In the genomic region with DNA sequence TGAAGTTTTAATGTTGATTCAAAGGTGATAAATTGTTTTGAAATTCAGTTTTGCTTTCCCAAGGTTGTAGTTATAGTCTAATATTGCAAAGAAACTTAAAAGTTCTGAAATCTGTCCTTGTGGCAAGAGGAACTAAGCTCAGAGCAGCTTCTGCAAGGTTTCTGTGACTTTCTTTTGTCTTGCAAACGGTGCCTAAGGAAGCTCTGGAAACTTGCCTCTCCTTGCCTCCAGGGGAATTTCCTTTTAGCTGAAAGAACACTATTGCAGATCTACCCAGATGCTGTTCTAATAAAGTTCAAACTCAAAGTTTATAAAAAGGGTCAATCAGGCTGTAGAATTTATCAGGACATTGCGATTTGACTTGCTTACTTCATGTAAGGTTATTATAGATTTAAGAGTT, we compare ENCODE assay signal across 29 mouse cellular contexts. TPM values are rescaled to one million over a fixed set of nuclear protein-coding genes. Genes with fewer than 3 reads are reported as not detected.
"Had no signal": no experiment of that assay in that cellular context is flagged by ENCODE, and none has a peak within 500 bp of the region (broad histone marks: within the 10 kb centered on the region; RNA-seq: fewer than 3 reads in every experiment).

No protein-coding gene starts in this region.

RNA-seq across cellular contexts. Expression of a gene that starts 37.5 kb away (rescaled TPM):
- polyA plus RNA-seq: limb, embryonic 10.5 days; limb, embryonic 11.5 days; limb, embryonic 12.5 days; limb, embryonic 13.5 days; limb, embryonic 14.5 days; limb, embryonic 15.5 days; liver, embryonic 11.5 days; liver, embryonic 12.5 days; liver, embryonic 13.5 days; liver, embryonic 14.5 days; liver, embryonic 15.5 days; liver, embryonic 16.5 days; lung, embryonic 14.5 days; lung, embryonic 15.5 days; lung, embryonic 16.5 days; lung, postnatal 0 days; macrophage; midbrain, embryonic 10.5 days; midbrain, embryonic 11.5 days; midbrain, embryonic 12.5 days; midbrain, embryonic 13.5 days; midbrain, embryonic 14.5 days; midbrain, embryonic 15.5 days; midbrain, embryonic 16.5 days; midbrain, postnatal 0 days; myocyte; neural tube, embryonic 11.5 days; neural tube, embryonic 12.5 days had no signal

RNA-seq across cellular contexts. Expression of a gene that starts 53.4 kb away (rescaled TPM):
- polyA plus RNA-seq: limb, embryonic 10.5 days; limb, embryonic 11.5 days; limb, embryonic 12.5 days; limb, embryonic 13.5 days; limb, embryonic 14.5 days; limb, embryonic 15.5 days; liver, embryonic 11.5 days; liver, embryonic 12.5 days; liver, embryonic 13.5 days; liver, embryonic 14.5 days; liver, embryonic 15.5 days; liver, embryonic 16.5 days; lung, adult 2 months; lung, embryonic 14.5 days; lung, embryonic 15.5 days; lung, embryonic 16.5 days; lung, postnatal 0 days; macrophage; midbrain, embryonic 10.5 days; midbrain, embryonic 11.5 days; midbrain, embryonic 12.5 days; midbrain, embryonic 13.5 days; midbrain, embryonic 14.5 days; midbrain, embryonic 15.5 days; midbrain, embryonic 16.5 days; midbrain, postnatal 0 days; myocyte; neural tube, embryonic 11.5 days; neural tube, embryonic 12.5 days had no signal
